Mouse (Mus musculus) intestine, embryonic 14.5 days (tissue): ENCODE data around the gene Slc4a2. TPM values are rescaled to one million over a fixed set of nuclear protein-coding genes. Genes with fewer than 3 reads are reported as not detected.

ENCODE experiments used
- ATAC-seq: fragments of 200-750 bp; cut with Nextera tagmentation; replicated peaks from 2 replicates; pipeline ENCODE4 v1.8.0; 2017; ENCODE audit warnings: low read depth, moderate number of reproducible peaks, moderate TSS enrichment, moderate library complexity; ENCODE audit not compliant: low FRiP score, low TSS enrichment
- DNase-seq: peaks from one replicate; pipeline ENCODE4 v3.0.0-alpha.2; 2018; ENCODE audit warnings: low spot score
- H3K27ac ChIP-seq: fragments of 300-500 bp; sonication (generic); 2 replicates; pipeline ENCODE4 v1.5.1; 2014; ENCODE audit warnings: low read depth, mild to moderate bottlenecking, control low read depth
- H3K27me3 ChIP-seq: fragments of 300-500 bp; sonication (generic); replicated peaks from 2 replicates; pipeline ENCODE4 v1.6.1; 2014; ENCODE audit warnings: low read length, control low read depth; ENCODE audit not compliant: control insufficient read depth, insufficient read depth
- H3K36me3 ChIP-seq: fragments of 300-500 bp; sonication (generic); 2 replicates; pipeline ENCODE4 v1.6.1; 2014; ENCODE audit warnings: low read length, control low read depth; ENCODE audit not compliant: control insufficient read depth, insufficient read depth
- H3K4me1 ChIP-seq: fragments of 300-500 bp; sonication (generic); replicated peaks from 2 replicates; pipeline ENCODE4 v1.6.1; 2014; ENCODE audit warnings: low read length, control low read depth, mixed read lengths; ENCODE audit not compliant: control insufficient read depth, insufficient read depth
- H3K4me2 ChIP-seq: fragments of 300-500 bp; sonication (generic); 2 replicates; pipeline ENCODE4 v1.6.1; 2014; ENCODE audit warnings: low read length
- H3K4me3 ChIP-seq: fragments of 300-500 bp; sonication (generic); 2 replicates; pipeline ENCODE4 v1.5.1; 2014; ENCODE audit warnings: low read depth, low read length, control low read depth, mixed read lengths
- H3K9ac ChIP-seq: fragments of 300-500 bp; sonication (generic); 2 replicates; pipeline ENCODE4 v1.6.1; 2014; ENCODE audit warnings: mild to moderate bottlenecking, low read length
- H3K9me3 ChIP-seq: fragments of 300-500 bp; sonication (generic); 2 replicates; pipeline ENCODE4 v1.6.1; 2016; ENCODE audit warnings: low read length, control low read depth; ENCODE audit not compliant: control insufficient read depth
- WGBS: fragments of 180-500 bp; shearing (Covaris S2); extraction: QIAGEN DNeasy Blood & Tissue Kit; methylation state at CpG from one replicate; pipeline ENCODE4 v1.1.7; 2014; 5-methylcytosine and 5-hydroxymethylcytosine counted together
- polyA plus RNA-seq: library from polyadenylated mRNA; unstranded; fragments of >200 nt; fragmentation: Nextera tagmentation; extraction: Ambion mirVana; gene quantifications from 2 replicates; pipeline ENCODE4 v1.2.1, GENCODE M21; 2014

Gene Slc4a2
- polyA plus RNA-seq, 1 experiment from 2014 or later, result 32.7 TPM

GRCm38 (mm10) chr5:24474723-24475261 is 51.2 kb downstream of the Slc4a2 start:
- no peak overlapping the region; the same call in 1 of the 2 replicates for H3K27ac ChIP-seq
- WGBS, result 2% methylated on average over 66 of the region's 67 CpGs
- DNase-seq (peak; percentile 80), ATAC-seq (peak; percentile 22)
- H3K4me3 ChIP-seq, result peak overlapping the region; percentile 33
- H3K4me2 ChIP-seq, result peak overlapping the region; percentile 65
- H3K9me3 ChIP-seq, result no peaks in the 10 kb centered on the region
- H3K9ac ChIP-seq, result peak overlapping the region; percentile 31; the same call in 1 of the 2 replicates
- H3K27me3 ChIP-seq, result peaks cover 6% of the 10 kb centered on the region; the same call in 1 of the 2 replicates
- peaks cover 41% of the 10 kb centered on the region for H3K36me3 ChIP-seq
- peaks cover 38% of the 10 kb centered on the region for H3K4me1 ChIP-seq

GRCm38 (mm10) chr5:24475476-24476241 is 52.0 kb downstream of the Slc4a2 start:
- Histone ChIP-seq H3K27ac (no peak overlapping the region), H3K36me3 (peaks cover 49% of the 10 kb centered on the region), H3K4me1 (peaks cover 38% of the 10 kb centered on the region), H3K9me3 (no peaks in the 10 kb centered on the region), H3K9ac (no peak overlapping the region), H3K4me3 (peak overlapping the region; percentile 33; the same call in 1 of the 2 replicates), H3K4me2 (peak overlapping the region; percentile 65), H3K27me3 (peaks cover 6% of the 10 kb centered on the region; the same call in 1 of the 2 replicates)
- ATAC-seq, result no peak
- 67% methylated on average over 6 of the region's 6 CpGs for WGBS
- DNase-seq, result no peak

- Histone ChIP-seq H3K27me3 (peaks cover 6% of the 10 kb centered on the region; the same call in 1 of the 2 replicates), H3K9me3 (no peaks in the 10 kb centered on the region), H3K4me3 (no peak overlapping the region), H3K4me2 (no peak overlapping the region), H3K36me3 (peaks cover 67% of the 10 kb centered on the region), H3K4me1 (peaks cover 33% of the 10 kb centered on the region), H3K27ac (no peak overlapping the region), H3K9ac (no peak overlapping the region)
- DNase-seq (no peak), ATAC-seq (no peak)
- WGBS, result 90% methylated on average over 9 of the region's 9 CpGs
Measured at GRCm38 (mm10) chr5:24477909-24478308, 54.3 kb downstream of the Slc4a2 start.

GRCm38 (mm10) chr5:24481647-24482046 is 58.0 kb downstream of the Slc4a2 start:
- H3K27me3 ChIP-seq, result no peaks in the 10 kb centered on the region
- no peaks in the 10 kb centered on the region for H3K9me3 ChIP-seq
- ATAC-seq (peak; percentile 52), DNase-seq (peak; percentile 88)
- H3K4me2 ChIP-seq, result no peak overlapping the region
- H3K9ac ChIP-seq, result no peak overlapping the region
- H3K4me1 ChIP-seq, result peaks cover 7% of the 10 kb centered on the region; the same call in 1 of the 2 replicates
- H3K27ac ChIP-seq, result no peak overlapping the region
- 9% methylated on average over 4 of the region's 4 CpGs for WGBS
- peaks cover 68% of the 10 kb centered on the region for H3K36me3 ChIP-seq
- H3K4me3 ChIP-seq, result no peak overlapping the region

GRCm38 (mm10) chr5:24482247-24483079 is 58.8 kb downstream of the Slc4a2 start:
- Histone ChIP-seq H3K4me1 (peaks cover 7% of the 10 kb centered on the region; the same call in 1 of the 2 replicates), H3K36me3 (peaks cover 68% of the 10 kb centered on the region), H3K9ac (no peak overlapping the region), H3K27ac (0 out of 2 replicates have a peak overlapping the region, but pooled peaks have one; percentile 7), H3K9me3 (no peaks in the 10 kb centered on the region), H3K4me3 (no peak overlapping the region), H3K27me3 (no peaks in the 10 kb centered on the region), H3K4me2 (no peak overlapping the region; the same call in 1 of the 2 replicates)
- ATAC-seq, result peak; percentile 51
- WGBS, result 54% methylated on average over 38 of the region's 41 CpGs
- DNase-seq, result peak; percentile 71

- Histone ChIP-seq H3K27ac (no peak overlapping the region), H3K9ac (no peak overlapping the region), H3K36me3 (peaks cover 68% of the 10 kb centered on the region), H3K4me2 (no peak overlapping the region), H3K27me3 (no peaks in the 10 kb centered on the region), H3K4me3 (no peak overlapping the region), H3K9me3 (no peaks in the 10 kb centered on the region), H3K4me1 (peaks cover 7% of the 10 kb centered on the region; the same call in 1 of the 2 replicates)
- DNase-seq (peak; percentile 84), ATAC-seq (peak; percentile 58; the same call in 1 of the 2 replicates)
- WGBS, result 25% methylated on average over 11 of the region's 11 CpGs
Measured at GRCm38 (mm10) chr5:24483326-24483725, 59.7 kb downstream of the Slc4a2 start.

GRCm38 (mm10) chr5:24484963-24485362 is 61.3 kb downstream of the Slc4a2 start:
- Histone ChIP-seq H3K36me3 (peaks cover 68% of the 10 kb centered on the region), H3K9ac (no peak overlapping the region), H3K9me3 (no peaks in the 10 kb centered on the region), H3K4me3 (no peak overlapping the region), H3K27ac (no peak overlapping the region), H3K4me2 (no peak overlapping the region), H3K27me3 (no peaks in the 10 kb centered on the region), H3K4me1 (peaks cover 7% of the 10 kb centered on the region; the same call in 1 of the 2 replicates)
- no peak for ATAC-seq
- 50% methylated on average over 21 of the region's 22 CpGs for WGBS
- no peak for DNase-seq

GRCm38 (mm10) chr5:24486097-24486496 is 62.5 kb downstream of the Slc4a2 start:
- Histone ChIP-seq H3K9me3 (no peaks in the 10 kb centered on the region), H3K36me3 (peaks cover 68% of the 10 kb centered on the region), H3K4me1 (peaks cover 7% of the 10 kb centered on the region; the same call in 1 of the 2 replicates), H3K4me2 (no peak overlapping the region), H3K9ac (no peak overlapping the region), H3K4me3 (no peak overlapping the region), H3K27ac (no peak overlapping the region), H3K27me3 (no peaks in the 10 kb centered on the region)
- DNase-seq (peak; percentile 95), ATAC-seq (no peak)
- 2% methylated on average over 8 of the region's 8 CpGs for WGBS
